Mouse (Mus musculus) CH12.LX (cell line): ENCODE measurements at regions not wholly inside any gene's neighbourhood (a gene's known extent, or its start where the extent isn't known, plus 50 kb on each side); places are given as distances from the start of the nearest gene placed in this dataset.

Experiments
- DNase-seq: peaks from one replicate; pipeline ENCODE4 v3.0.0-alpha.2; 2013; ENCODE audit errors: extremely low read depth
- H3K27ac ChIP-seq: 2 replicates; pipeline ENCODE4 v1.5.1; 2012; ENCODE audit warnings: low read depth, mild to moderate bottlenecking, control low read depth, moderate library complexity; ENCODE audit not compliant: insufficient read depth
- H3K27me3 ChIP-seq: replicated peaks from 2 replicates; pipeline ENCODE3; 2012; ENCODE audit warnings: inconsistent platforms
- H3K36me3 ChIP-seq, 2 experiments: replicated peaks in 1 of 2; 2 replicates each; pipeline versions ENCODE3 to v1.6.1; 2012; ENCODE audit warnings: inconsistent platforms in 1 of 2, low read length in 1 of 2, mild to moderate bottlenecking in 1 of 2, mixed read lengths in 1 of 2, moderate library complexity in 1 of 2; ENCODE audit not compliant: control insufficient read depth in 1 of 2, insufficient read depth in 1 of 2
- H3K4me1 ChIP-seq, 2 experiments: 2 replicates each; pipeline ENCODE4 v1.6.1; 2012; ENCODE audit warnings: inconsistent platforms in 1 of 2, moderate library complexity in 1 of 2; ENCODE audit not compliant: insufficient read depth in 2 of 2, control insufficient read depth in 1 of 2
- H3K4me2 ChIP-seq: 2 replicates; pipeline ENCODE4 v1.6.1; 2012; ENCODE audit warnings: low read depth, mild to moderate bottlenecking, control low read depth; ENCODE audit not compliant: poor library complexity, insufficient read depth, severe bottlenecking
- H3K4me3 ChIP-seq, 3 experiments: fragments of 150-350 bp in 1 of 3; sonication (generic) in 1 of 3; replicated peaks in 1 of 3; 2 replicates each; pipeline versions ENCODE3 to v1.5.1; 2011 to 2012; ENCODE audit warnings: low read depth in 2 of 3, low read length in 2 of 3, mild to moderate bottlenecking in 2 of 3, moderate library complexity in 2 of 3, control low read depth in 1 of 3, improper control_type of control experiment in 1 of 3, inconsistent platforms in 1 of 3, mixed read lengths in 1 of 3; ENCODE audit not compliant: poor library complexity in 1 of 3
- H3K79me2 ChIP-seq: replicated peaks from 2 replicates; pipeline ENCODE4 v1.6.1; 2012; ENCODE audit warnings: mild to moderate bottlenecking, moderate library complexity; ENCODE audit not compliant: control insufficient read depth, poor library complexity, insufficient read depth, severe bottlenecking; ENCODE audit errors: extremely low read depth
- H3K9ac ChIP-seq: 2 replicates; pipeline ENCODE4 v1.6.1; 2012; ENCODE audit warnings: low read depth, mild to moderate bottlenecking, control low read depth, moderate library complexity; ENCODE audit not compliant: insufficient read depth
- H3K9me3 ChIP-seq: replicated peaks from 2 replicates; pipeline ENCODE3; 2012; ENCODE audit warnings: low read length, inconsistent platforms, mixed read lengths
- BHLHE40 ChIP-seq: IDR thresholded peaks from 2 replicates; pipeline ENCODE4 v1.6.1; 2011; ENCODE audit warnings: mild to moderate bottlenecking, low read depth, low read length, improper control_type of control experiment
- CHD1 ChIP-seq: IDR thresholded peaks from 2 replicates; pipeline ENCODE4 v1.6.1; 2012; ENCODE audit warnings: low read depth, low read length, improper control_type of control experiment, inconsistent platforms
- CHD2 ChIP-seq: IDR thresholded peaks from 2 replicates; pipeline ENCODE4 v1.6.1; 2011; ENCODE audit warnings: low read length, improper control_type of control experiment
- ELF1 ChIP-seq: IDR thresholded peaks from 2 replicates; pipeline ENCODE4 v1.6.1; 2014; ENCODE audit warnings: low read depth, mild to moderate bottlenecking, inconsistent platforms, low read length, improper control_type of control experiment
- ETS1 ChIP-seq: conservative IDR thresholded peaks from 2 replicates; pipeline ENCODE4 v1.6.1; 2012; ENCODE audit warnings: low read depth, mild to moderate bottlenecking, inconsistent platforms, low read length, improper control_type of control experiment, moderate library complexity
- GABPA ChIP-seq: IDR thresholded peaks from 2 replicates; pipeline ENCODE4 v1.6.1; 2012; ENCODE audit warnings: low read depth, low read length, improper control_type of control experiment, inconsistent platforms; ENCODE audit not compliant: insufficient replicate concordance
- HCFC1 ChIP-seq: IDR thresholded peaks from 2 replicates; pipeline ENCODE4 v1.6.1; 2012; ENCODE audit warnings: low read depth, mild to moderate bottlenecking, inconsistent platforms, low read length, improper control_type of control experiment
- IRF4 ChIP-seq: IDR thresholded peaks from 2 replicates; pipeline ENCODE4 v1.6.1; 2014; ENCODE audit warnings: low read depth, mild to moderate bottlenecking, inconsistent platforms, low read length, improper control_type of control experiment
- JUN ChIP-seq: IDR thresholded peaks from 2 replicates; pipeline ENCODE4 v1.6.1; 2011; ENCODE audit warnings: low read depth, mild to moderate bottlenecking, low read length, improper control_type of control experiment, moderate library complexity; ENCODE audit not compliant: insufficient read depth
- JUND ChIP-seq: conservative IDR thresholded peaks from 2 replicates; pipeline ENCODE4 v1.6.1; 2011; ENCODE audit warnings: low read depth, low read length, improper control_type of control experiment
- KAT2A ChIP-seq: IDR thresholded peaks from 2 replicates; pipeline ENCODE4 v1.6.1; 2012; ENCODE audit warnings: low read length, improper control_type of control experiment, inconsistent platforms; ENCODE audit not compliant: insufficient replicate concordance
- MAFK ChIP-seq: IDR thresholded peaks from 2 replicates; pipeline ENCODE4 v1.6.1; 2011; ENCODE audit warnings: low read length, improper control_type of control experiment; ENCODE audit not compliant: insufficient replicate concordance
- MAX ChIP-seq: IDR thresholded peaks from 2 replicates; pipeline ENCODE4 v1.6.1; 2011; ENCODE audit warnings: low read length, improper control_type of control experiment
- MEF2A ChIP-seq: IDR thresholded peaks from 2 replicates; pipeline ENCODE4 v1.6.1; 2014; ENCODE audit warnings: low read depth, mild to moderate bottlenecking, inconsistent platforms, low read length, improper control_type of control experiment, borderline replicate concordance
- MXI1 ChIP-seq: IDR thresholded peaks from 2 replicates; pipeline ENCODE4 v1.6.1; 2011; ENCODE audit warnings: mild to moderate bottlenecking, low read depth, low read length, improper control_type of control experiment
- MYC ChIP-seq: IDR thresholded peaks from 2 replicates; pipeline ENCODE4 v1.6.1; 2011; ENCODE audit warnings: low read depth, mild to moderate bottlenecking, improper control_type of control experiment, low read length
- NRF1 ChIP-seq: IDR thresholded peaks from 2 replicates; pipeline ENCODE4 v1.6.1; 2014; ENCODE audit warnings: low read depth, mild to moderate bottlenecking, inconsistent platforms, low read length, improper control_type of control experiment, moderate library complexity
- PAX5 ChIP-seq: IDR thresholded peaks from 2 replicates; pipeline ENCODE4 v1.6.1; 2012; ENCODE audit warnings: low read length, inconsistent platforms, mixed read lengths
- POLR2A ChIP-seq: IDR thresholded peaks from 2 replicates; pipeline ENCODE4 v1.6.1; 2011; ENCODE audit warnings: low read depth, mild to moderate bottlenecking, improper control_type of control experiment, low read length
- RAD21 ChIP-seq: IDR thresholded peaks from 2 replicates; pipeline ENCODE4 v1.6.1; 2011; ENCODE audit warnings: low read depth, mild to moderate bottlenecking, low read length, improper control_type of control experiment, moderate library complexity
- RCOR1 ChIP-seq: conservative IDR thresholded peaks from 2 replicates; pipeline ENCODE4 v1.6.1; 2012; ENCODE audit warnings: low read depth, mild to moderate bottlenecking, inconsistent platforms, low read length, improper control_type of control experiment
- UBTF ChIP-seq: IDR thresholded peaks from 2 replicates; pipeline ENCODE4 v1.6.1; 2012; ENCODE audit warnings: low read depth, mild to moderate bottlenecking, inconsistent platforms, low read length, improper control_type of control experiment, moderate library complexity
- USF1 ChIP-seq: IDR thresholded peaks from 2 replicates; pipeline ENCODE4 v1.6.1; 2014; ENCODE audit warnings: low read depth, mild to moderate bottlenecking, inconsistent platforms, low read length, improper control_type of control experiment
- USF2 ChIP-seq: conservative IDR thresholded peaks from 2 replicates; pipeline ENCODE4 v1.6.1; 2011; ENCODE audit warnings: low read depth, low read length, improper control_type of control experiment
- ZKSCAN1 ChIP-seq: IDR thresholded peaks from 2 replicates; pipeline ENCODE4 v1.6.1; 2012; ENCODE audit warnings: low read depth, inconsistent platforms, low read length, improper control_type of control experiment, borderline replicate concordance
- ZMIZ1 ChIP-seq: IDR thresholded peaks from 2 replicates; pipeline ENCODE4 v1.6.1; 2012; ENCODE audit warnings: low read depth, mild to moderate bottlenecking, inconsistent platforms, low read length, improper control_type of control experiment
- ZNF384 ChIP-seq: IDR thresholded peaks from 2 replicates; pipeline ENCODE4 v1.6.1; 2012; ENCODE audit warnings: low read depth, low read length, improper control_type of control experiment, inconsistent platforms
- dilution Hi-C: fragments of 300-500 bp; cut with MboI; formaldehyde crosslinking; loops from 2 replicates; pipeline ENCODE4 v1.14.3; 2020; ENCODE audit warnings: low sequenced_read_pairs; ENCODE audit not compliant: extremely low pct_unique_long_range_greater_than_20kb, extremely low pct_ligation_motif_present
- in situ Hi-C: fragments of 300-500 bp; cut with MboI; formaldehyde crosslinking; loops from 3 replicates; pipeline ENCODE4 v1.14.3; 2019; ENCODE audit warnings: low sequenced_read_pairs, low pct_ligation_motif_present, low pct_unique_long_range_greater_than_20kb, mixed read lengths

DNA sequence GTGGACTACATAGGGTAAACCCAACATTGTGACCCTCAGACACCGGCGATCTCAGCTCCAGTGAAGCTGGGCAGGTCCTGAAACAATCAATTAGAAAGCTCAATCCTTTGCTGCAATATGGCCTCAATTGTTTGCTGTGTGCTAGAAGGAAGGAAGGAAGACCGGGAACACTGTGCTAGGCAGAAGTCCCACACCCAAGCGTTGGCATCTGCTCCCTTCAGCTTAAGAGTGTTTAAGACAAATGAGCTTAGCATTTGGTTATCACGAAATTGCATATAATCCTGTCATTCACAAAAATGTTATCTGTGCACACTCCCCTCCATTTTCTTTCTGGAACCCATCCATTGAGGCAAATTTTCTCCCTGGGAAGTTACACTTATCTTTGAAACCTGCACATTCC lies 110.7 kb upstream of the Cpne8 start:
- peaks cover 62% of the 10 kb centered on the region for H3K9me3 ChIP-seq
- H3K9ac ChIP-seq = no peak overlapping the region
- no peak for TF ChIP-seq MYC
- TF ChIP-seq POLR2A = no peak
- no peak for TF ChIP-seq MEF2A
- in situ Hi-C loops (no loop called here), dilution Hi-C loops (no loop called here)
- H3K79me2 ChIP-seq = no peaks in the 10 kb centered on the region
- no peak overlapping the region for H3K4me3 ChIP-seq
- no peak overlapping the region for H3K27ac ChIP-seq
- no peaks in the 10 kb centered on the region for H3K4me1 ChIP-seq
- H3K4me2 ChIP-seq = no peak overlapping the region
- no peaks in the 10 kb centered on the region for H3K36me3 ChIP-seq
- no peaks in the 10 kb centered on the region for H3K27me3 ChIP-seq
- DNase-seq = no peak

- Histone ChIP-seq H3K27ac (no peak overlapping the region), H3K27me3 (no peaks in the 10 kb centered on the region), H3K9me3 (peaks cover 70% of the 10 kb centered on the region), H3K4me2 (no peak overlapping the region), H3K79me2 (no peaks in the 10 kb centered on the region), H3K4me1 (no peaks in the 10 kb centered on the region), H3K9ac (no peak overlapping the region), H3K36me3 (no peaks in the 10 kb centered on the region), H3K4me3 (no peak overlapping the region)
- in situ Hi-C loops (no loop called here), dilution Hi-C loops (no loop called here)
- no peak for DNase-seq
- TF ChIP-seq UBTF = no peak
- TF ChIP-seq USF1 = no peak
- no peak for TF ChIP-seq ZNF384
- no peak for TF ChIP-seq USF2
- no peak for TF ChIP-seq MYC
- TF ChIP-seq JUND = no peak
- no peak for TF ChIP-seq ZMIZ1
- TF ChIP-seq MAX = no peak
- TF ChIP-seq BHLHE40 = no peak
- TF ChIP-seq MEF2A = no peak
- no peak for TF ChIP-seq KAT2A
- TF ChIP-seq HCFC1 = no peak
- no peak for TF ChIP-seq IRF4
- no peak for TF ChIP-seq ZKSCAN1
- TF ChIP-seq RCOR1 = no peak
Measured at GRCm38 (mm10) chr15:90784741-90785140, 105.5 kb upstream of the Cpne8 start.

DNA sequence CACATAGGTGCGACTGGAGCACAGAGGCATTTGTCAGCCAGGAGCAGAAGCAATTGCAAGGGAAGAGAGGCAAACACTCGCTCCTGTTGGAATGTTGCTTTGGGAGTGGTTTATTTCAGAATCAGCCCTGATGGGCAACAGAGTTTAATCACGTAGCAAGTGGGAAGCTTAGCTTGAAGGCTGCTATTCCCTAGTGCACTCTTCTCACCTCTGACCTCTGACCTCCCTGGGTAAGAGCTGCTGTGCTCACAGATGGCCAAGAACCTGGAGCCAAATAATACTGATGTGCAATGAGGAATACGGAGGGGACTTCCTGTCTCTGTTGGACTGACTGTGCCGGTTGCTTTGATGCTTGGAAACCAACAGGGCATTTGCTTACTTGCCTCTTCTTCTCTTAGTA lies 88.3 kb upstream of the Cpne8 start:
- Histone ChIP-seq H3K27ac (no peak overlapping the region), H3K9me3 (peaks cover 57% of the 10 kb centered on the region), H3K4me1 (no peaks in the 10 kb centered on the region), H3K9ac (no peak overlapping the region), H3K79me2 (no peaks in the 10 kb centered on the region), H3K36me3 (no peaks in the 10 kb centered on the region), H3K4me2 (no peak overlapping the region), H3K4me3 (no peak overlapping the region), H3K27me3 (no peaks in the 10 kb centered on the region)
- in situ Hi-C loops (no loop called here), dilution Hi-C loops (no loop called here)
- DNase-seq = no peak
- TF ChIP-seq ELF1 (no peak), ZMIZ1 (no peak), ZNF384 (no peak), USF1 (no peak), ETS1 (no peak), JUN (no peak), MAFK (no peak), MEF2A (no peak), MXI1 (no peak), RAD21 (no peak), GABPA (no peak), ZKSCAN1 (no peak), PAX5 (no peak), NRF1 (no peak), MAX (no peak), CHD2 (no peak), CHD1 (no peak), POLR2A (no peak), MYC (no peak)
